Mouse (Mus musculus): ENCODE data around the gene Olfr73.

DNA sequence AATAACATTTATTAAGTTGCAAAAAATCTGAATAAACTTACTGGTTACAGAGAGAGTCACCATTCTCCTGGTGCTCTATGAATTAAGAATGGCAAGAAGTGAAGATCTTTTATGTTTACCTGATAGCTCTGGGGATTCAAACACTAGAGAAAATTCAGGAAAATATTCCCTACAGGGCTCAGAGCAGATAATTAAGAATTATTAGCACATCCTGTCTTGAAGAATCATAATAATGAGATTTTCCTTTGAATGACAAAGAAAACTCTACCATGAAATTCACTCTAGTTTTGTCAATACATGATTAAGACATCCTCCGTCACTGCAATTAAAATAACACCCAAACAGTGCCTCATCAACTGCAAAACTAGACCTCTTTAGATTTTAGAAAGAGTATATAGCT is 13.5 kb upstream of the Olfr73 start, which contains the start of gene Olfr1162:
- TF ChIP-seq CTCF (IDR thresholded peaks at IDR 0.05; ENCODE audit: extremely low read depth, insufficient read depth, insufficient read length, insufficient replicate concordance) (no peak), POLR2A (IDR thresholded peaks at IDR 0.05; ENCODE audit: low read depth, low read length) (no peak)
